Mouse (Mus musculus) hindbrain, embryonic 10.5 days (tissue): Measurements from ENCODE around the gene Gjb5. TPM values are rescaled to one million over a fixed set of nuclear protein-coding genes. Genes with fewer than 3 reads are reported as not detected.

Experiments
- DNase-seq: peaks from one replicate; pipeline ENCODE4 v3.0.0-alpha.2; 2017; ENCODE audit warnings: low spot score
- H3K27ac ChIP-seq: fragments of 300-500 bp; sonication (generic); 2 replicates; pipeline ENCODE4 v1.5.1; 2016; ENCODE audit warnings: mild to moderate bottlenecking, moderate library complexity
- H3K27me3 ChIP-seq: fragments of 300-500 bp; sonication (generic); 2 replicates; pipeline ENCODE4 v1.6.1; 2016; ENCODE audit warnings: mild to moderate bottlenecking; ENCODE audit not compliant: poor library complexity, insufficient read depth, severe bottlenecking
- H3K36me3 ChIP-seq: fragments of 300-500 bp; sonication (generic); 2 replicates; pipeline ENCODE4 v1.6.1; 2016; ENCODE audit warnings: mild to moderate bottlenecking, moderate library complexity
- H3K4me1 ChIP-seq: fragments of 300-500 bp; sonication (generic); replicated peaks from 2 replicates; pipeline ENCODE4 v1.6.1; 2016; ENCODE audit warnings: mild to moderate bottlenecking
- H3K4me3 ChIP-seq: fragments of 300-500 bp; sonication (generic); 2 replicates; pipeline ENCODE4 v1.5.1; 2016; ENCODE audit warnings: mild to moderate bottlenecking, moderate library complexity
- H3K9me3 ChIP-seq: fragments of 300-500 bp; sonication (generic); 2 replicates; pipeline ENCODE4 v1.6.1; 2016; ENCODE audit warnings: mild to moderate bottlenecking, moderate library complexity
- WGBS: fragments of 180-500 bp; shearing (Covaris S2); methylation state at CpG from one replicate; pipeline ENCODE4 v1.1.7; 2016; 5-methylcytosine and 5-hydroxymethylcytosine counted together
- polyA plus RNA-seq: library from polyadenylated mRNA; unstranded; fragments of >200 nt; fragmentation: Nextera tagmentation; extraction: Ambion mirVana; gene quantifications from 2 replicates; pipeline ENCODE4 v1.2.1, GENCODE M21; 2016

The Gjb5 gene
- polyA plus RNA-seq, 1 experiment from 2014 or later = 0.85 TPM

DNA sequence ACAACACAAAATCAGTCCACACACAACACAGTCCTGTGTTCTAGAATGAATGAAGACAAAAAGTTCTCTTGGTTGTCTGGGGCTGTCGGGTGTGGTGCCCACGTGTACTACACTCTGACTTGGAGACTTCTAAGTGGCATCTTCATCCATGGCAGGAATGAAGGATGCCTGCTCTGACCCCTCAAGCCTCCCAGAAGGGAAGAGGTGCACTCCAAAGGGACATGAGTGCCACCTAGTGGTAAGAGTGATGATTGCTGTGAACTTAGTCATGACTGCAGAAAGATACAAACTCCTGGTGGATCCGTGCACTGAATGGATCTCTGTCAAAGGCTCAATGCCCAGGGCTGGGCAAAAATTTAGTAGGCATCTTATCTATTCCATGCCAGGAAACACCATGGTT is 38.4 kb downstream of the Gjb5 start:
- H3K27me3 ChIP-seq = peaks cover 23% of the 10 kb centered on the region
- 11% methylated on average over 3 of the region's 3 CpGs for WGBS
- no peaks in the 10 kb centered on the region for H3K9me3 ChIP-seq
- peak; percentile 62 for DNase-seq
- no peak overlapping the region for H3K27ac ChIP-seq
- no peaks in the 10 kb centered on the region for H3K36me3 ChIP-seq
- 0 out of 2 replicates have a peak, but pooled peaks cover 8% of the 10 kb centered on the region for H3K4me1 ChIP-seq
- no peak overlapping the region for H3K4me3 ChIP-seq

DNA sequence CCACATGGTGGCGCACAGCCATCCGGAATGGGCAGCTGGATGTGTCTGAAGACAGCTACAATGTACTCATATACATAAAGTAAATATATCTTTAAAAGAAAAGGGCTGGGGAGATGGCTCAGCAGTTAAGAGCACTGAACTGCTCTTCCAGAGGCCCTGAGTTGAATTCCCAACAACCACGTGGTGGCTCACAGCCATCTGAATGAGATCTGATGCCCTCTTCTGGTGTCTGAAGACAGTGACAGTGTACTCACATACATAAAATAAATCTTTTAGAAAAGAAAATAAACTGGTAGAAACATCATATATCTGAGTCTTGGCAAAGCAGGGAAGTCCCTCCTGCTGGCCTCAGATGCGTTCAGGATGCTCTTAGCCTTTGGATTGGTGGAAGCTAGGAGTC is 40.8 kb downstream of the Gjb5 start:
- Histone ChIP-seq H3K4me1 (peaks cover 25% of the 10 kb centered on the region), H3K27ac (no peak overlapping the region), H3K36me3 (no peaks in the 10 kb centered on the region), H3K27me3 (peaks cover 41% of the 10 kb centered on the region), H3K4me3 (no peak overlapping the region), H3K9me3 (no peaks in the 10 kb centered on the region)
- WGBS = 58% methylated on average over 4 of the region's 4 CpGs
- DNase-seq = no peak

DNA sequence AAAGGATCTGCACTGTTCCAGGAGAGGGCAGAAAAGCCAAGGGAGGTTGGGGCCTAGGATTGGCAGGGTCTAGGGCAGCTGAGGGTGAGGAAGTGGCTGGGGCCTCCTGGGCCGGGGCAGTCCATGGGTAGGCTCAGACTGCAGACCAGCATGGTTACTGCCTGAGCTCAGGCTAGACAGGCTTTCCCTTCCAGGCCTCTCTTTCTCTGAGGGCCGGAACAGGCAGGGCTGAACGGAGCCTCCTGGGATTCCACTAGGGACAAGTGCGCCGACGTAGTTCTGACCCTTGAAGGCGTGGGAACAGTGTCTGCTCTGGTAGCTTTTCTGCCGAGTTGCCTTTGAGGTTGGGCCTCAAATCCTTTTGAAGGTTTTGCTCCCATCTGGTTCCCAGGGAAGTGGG is 42.2 kb downstream of the Gjb5 start:
- Histone ChIP-seq H3K27me3 (peaks cover 55% of the 10 kb centered on the region), H3K36me3 (no peaks in the 10 kb centered on the region), H3K4me3 (no peak overlapping the region), H3K4me1 (peaks cover 25% of the 10 kb centered on the region), H3K9me3 (no peaks in the 10 kb centered on the region), H3K27ac (no peak overlapping the region)
- no peak for DNase-seq
- WGBS = 81% methylated on average over 8 of the region's 8 CpGs

DNA sequence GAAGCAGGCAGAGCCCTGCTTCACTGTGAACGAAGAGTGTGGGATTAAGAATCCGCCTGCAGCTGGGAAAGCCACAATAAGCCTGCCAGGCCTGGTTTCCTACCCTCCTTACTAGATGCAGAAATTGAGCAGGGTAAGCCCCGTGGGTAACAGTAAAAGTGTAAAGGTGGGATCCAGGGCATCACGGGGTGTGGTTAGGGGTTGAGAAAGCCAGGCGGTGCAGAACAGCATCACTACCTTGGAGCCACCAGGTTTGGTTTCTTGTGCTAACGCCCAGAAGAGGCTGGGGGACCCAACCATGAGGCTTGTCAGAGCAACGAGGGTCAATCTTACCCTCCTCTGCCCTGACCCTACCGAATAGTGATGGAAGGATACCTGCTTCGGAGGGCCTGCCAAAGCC is 43.4 kb downstream of the Gjb5 start:
- Histone ChIP-seq H3K27me3 (peaks cover 58% of the 10 kb centered on the region), H3K36me3 (no peaks in the 10 kb centered on the region), H3K9me3 (no peaks in the 10 kb centered on the region), H3K4me1 (peaks cover 25% of the 10 kb centered on the region), H3K4me3 (peak overlapping the region; percentile 61; the same call in 1 of the 2 replicates), H3K27ac (peak overlapping the region; percentile 72; the same call in 1 of the 2 replicates)
- DNase-seq = no peak
- WGBS = 44% methylated on average over 9 of the region's 9 CpGs

DNA sequence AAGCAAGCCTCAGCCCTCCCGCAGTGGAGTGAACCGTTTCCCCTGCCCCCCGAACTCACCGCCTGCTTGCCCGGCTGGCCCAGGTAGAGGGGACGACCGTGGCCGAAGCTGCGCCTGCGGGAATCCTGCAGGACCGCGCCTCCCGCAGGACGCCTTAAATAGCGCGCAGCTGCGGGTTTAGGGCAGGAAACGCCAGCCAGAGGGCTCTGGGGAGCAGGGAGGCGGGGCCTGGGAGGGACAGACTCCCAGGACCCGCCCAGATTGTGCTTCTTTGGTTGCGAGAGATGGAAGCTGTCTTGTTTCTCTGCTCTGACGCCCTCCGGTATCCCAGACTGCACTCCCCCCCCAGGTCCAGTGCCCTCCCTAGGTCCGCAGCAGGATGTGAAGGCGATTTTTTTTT is 44.1 kb downstream of the Gjb5 start, which contains the start of gene Gja4:
Gja4 (minus strand) TSS at position 179 of the 400 bp plus-strand sequence.
- DNase-seq = peak; percentile 76
- no peaks in the 10 kb centered on the region for H3K36me3 ChIP-seq
- H3K27me3 ChIP-seq = peaks cover 58% of the 10 kb centered on the region
- WGBS = under 1% methylated on average over 25 of the region's 25 CpGs
- no peaks in the 10 kb centered on the region for H3K9me3 ChIP-seq
- H3K27ac ChIP-seq = peak within 1 kb of the TSS; percentile 72
- peak within 1 kb of the TSS; percentile 61 for H3K4me3 ChIP-seq
- H3K4me1 ChIP-seq = peaks cover 25% of the 10 kb centered on the region

DNA sequence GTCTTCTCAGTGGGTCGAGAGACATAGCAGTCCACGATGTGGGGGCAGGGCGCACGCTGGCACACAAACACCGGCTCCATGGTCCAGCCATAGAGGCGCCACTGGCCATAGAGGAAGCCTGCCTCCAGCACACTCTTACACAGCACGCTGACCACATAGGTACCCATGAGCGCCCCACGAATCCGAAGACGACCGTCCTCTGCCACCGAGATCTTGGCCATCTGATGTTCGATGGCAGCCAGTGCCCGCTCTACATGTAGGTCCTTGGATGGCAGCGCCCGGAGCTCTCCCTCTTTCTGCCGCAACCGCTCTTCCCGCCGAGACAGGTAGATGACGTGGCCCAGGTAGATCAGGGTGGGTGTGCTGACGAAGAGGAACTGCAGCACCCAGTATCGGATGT is 45.6 kb downstream of the Gjb5 start:
- no peaks in the 10 kb centered on the region for H3K9me3 ChIP-seq
- no peak for DNase-seq
- no peak overlapping the region for H3K27ac ChIP-seq
- H3K4me1 ChIP-seq = peaks cover 25% of the 10 kb centered on the region
- H3K36me3 ChIP-seq = no peaks in the 10 kb centered on the region
- 58% methylated on average over 24 of the region's 24 CpGs for WGBS
- peaks cover 58% of the 10 kb centered on the region for H3K27me3 ChIP-seq
- peak overlapping the region; percentile 61; the same call in 1 of the 2 replicates for H3K4me3 ChIP-seq

DNA sequence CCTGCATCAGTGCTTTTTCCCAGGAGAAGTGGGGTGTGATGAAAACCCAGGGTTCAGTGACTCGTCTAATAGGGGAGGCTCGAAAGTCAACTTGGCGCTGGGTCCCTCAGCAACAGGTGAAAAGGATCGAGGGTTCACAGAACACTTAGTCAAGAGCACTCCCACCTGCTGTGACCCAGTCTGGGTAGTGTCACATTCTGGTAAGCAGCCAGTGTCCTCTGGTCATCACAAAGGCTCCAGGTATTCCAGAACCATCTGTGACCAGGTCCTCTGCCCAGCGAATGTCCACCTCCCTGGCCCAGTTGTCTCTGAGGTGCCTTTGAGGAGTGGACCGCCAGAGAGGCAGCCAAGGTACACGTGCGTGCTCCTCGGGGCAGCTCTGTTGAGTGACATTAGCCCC is 46.4 kb downstream of the Gjb5 start:
- no peak for DNase-seq
- no peaks in the 10 kb centered on the region for H3K9me3 ChIP-seq

DNA sequence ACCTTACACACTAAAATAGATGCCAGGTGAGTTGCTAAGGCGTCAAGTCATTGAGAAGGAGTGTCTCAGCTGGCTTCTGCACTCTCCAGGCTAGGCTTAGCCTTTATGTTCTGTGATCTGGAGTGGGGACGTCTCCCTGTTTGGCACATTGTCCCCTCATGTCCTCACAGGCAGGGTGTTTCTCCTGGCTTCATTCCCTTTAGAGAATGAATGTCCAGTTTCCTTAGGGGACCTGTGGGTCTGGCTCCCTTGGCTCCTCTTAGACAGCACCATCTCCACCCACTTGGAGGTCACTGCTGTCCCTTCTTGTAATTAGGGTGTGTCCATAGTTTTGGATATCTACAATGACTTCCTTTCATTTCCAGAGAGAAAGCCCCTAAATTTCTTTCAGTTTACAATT is 51.1 kb downstream of the Gjb5 start:
- no peaks in the 10 kb centered on the region for H3K4me1 ChIP-seq
- WGBS = 67% methylated on average over 2 of the region's 2 CpGs
- no peak overlapping the region for H3K27ac ChIP-seq
- no peak for DNase-seq
- H3K4me3 ChIP-seq = no peak overlapping the region
- H3K9me3 ChIP-seq = no peaks in the 10 kb centered on the region
- H3K27me3 ChIP-seq = peaks cover 14% of the 10 kb centered on the region
- H3K36me3 ChIP-seq = no peaks in the 10 kb centered on the region

More for the DNA sequence above, 46.4 kb downstream of the Gjb5 start:
- 61% methylated on average over 9 of the region's 9 CpGs for WGBS
- Histone ChIP-seq H3K27ac (no peak overlapping the region), H3K4me1 (peaks cover 25% of the 10 kb centered on the region), H3K36me3 (no peaks in the 10 kb centered on the region), H3K4me3 (no peak overlapping the region), H3K27me3 (peaks cover 58% of the 10 kb centered on the region)

Other genes with a start within 250 kb of the Gjb5 start
- gene Tmem35b, start 234.5 kb downstream of the Gjb5 start, polyA plus RNA-seq = 17.0 and 17.1 TPM in 2 replicates
- 3.7 and 7.9 TPM in 2 replicates for gene Dlgap3, start 189.0 kb downstream of the Gjb5 start, polyA plus RNA-seq
- gene Smim12, start 114.4 kb downstream of the Gjb5 start, polyA plus RNA-seq = 78.7 and 81.1 TPM in 2 replicates
- 13.5 and 18.8 TPM in 2 replicates for gene Gja4, start 44.1 kb downstream of the Gjb5 start, polyA plus RNA-seq
- gene Gjb3, start 27.3 kb downstream of the Gjb5 start, polyA plus RNA-seq = 2.2 and 6.2 TPM in 2 replicates
- 0.15 and 0.21 TPM in 2 replicates for gene Gjb4, start 4.1 kb downstream of the Gjb5 start, polyA plus RNA-seq